Mouse (Mus musculus) splenic B cell, adult 2 months (primary cell): ENCODE measurements at regions not wholly inside any gene's neighbourhood (a gene's known extent, or its start where the extent isn't known, plus 50 kb on each side); places are given as distances from the start of the nearest gene placed in this dataset.

ENCODE experiments used
- DNase-seq: peaks from one replicate; pipeline ENCODE4 v3.0.0-alpha.2; 2011; ENCODE audit warnings: low read depth, low spot score
- H3K27me3 ChIP-seq: 2 replicates; pipeline ENCODE4 v1.6.1; 2012; ENCODE audit warnings: mild to moderate bottlenecking, low read length, moderate library complexity, mixed read lengths; ENCODE audit not compliant: control insufficient read depth, poor library complexity, insufficient read depth, severe bottlenecking
- H3K36me3 ChIP-seq: 2 replicates; pipeline ENCODE4 v1.6.1; 2012; ENCODE audit warnings: mild to moderate bottlenecking, low read length, moderate library complexity, mixed read lengths; ENCODE audit not compliant: control insufficient read depth, poor library complexity, insufficient read depth, severe bottlenecking

- Histone ChIP-seq H3K27me3 (no peaks in the 10 kb centered on the region), H3K36me3 (no peaks in the 10 kb centered on the region)
- no peak for DNase-seq
These were observed 246.4 kb upstream of the Hs6st1 start for GRCm38 (mm10) chr1:35821791-35822190.

- peak; percentile 43 for DNase-seq
- Histone ChIP-seq H3K27me3 (no peaks in the 10 kb centered on the region), H3K36me3 (no peaks in the 10 kb centered on the region)
These were observed 245.6 kb upstream of the Hs6st1 start for GRCm38 (mm10) chr1:35822376-35823202.

- Histone ChIP-seq H3K36me3 (no peaks in the 10 kb centered on the region), H3K27me3 (no peaks in the 10 kb centered on the region)
- no peak for DNase-seq
These were observed 244.7 kb upstream of the Hs6st1 start for GRCm38 (mm10) chr1:35823496-35823895.

- DNase-seq = no peak
- H3K36me3 ChIP-seq = no peaks in the 10 kb centered on the region
- no peaks in the 10 kb centered on the region for H3K27me3 ChIP-seq
These were observed 244.0 kb upstream of the Hs6st1 start for GRCm38 (mm10) chr1:35823981-35824880.

GRCm38 (mm10) chr1:35825531-35825966, 242.7 kb upstream of the Hs6st1 start:
- Histone ChIP-seq H3K36me3 (no peaks in the 10 kb centered on the region), H3K27me3 (no peaks in the 10 kb centered on the region)
- DNase-seq = no peak

- peak; percentile 30 for DNase-seq
- Histone ChIP-seq H3K27me3 (no peaks in the 10 kb centered on the region), H3K36me3 (no peaks in the 10 kb centered on the region)
These were observed 241.6 kb upstream of the Hs6st1 start for GRCm38 (mm10) chr1:35826575-35827114.

- Histone ChIP-seq H3K36me3 (no peaks in the 10 kb centered on the region), H3K27me3 (no peaks in the 10 kb centered on the region)
- no peak for DNase-seq
These were observed 240.7 kb upstream of the Hs6st1 start for GRCm38 (mm10) chr1:35827471-35827870.

GRCm38 (mm10) chr1:35834180-35834579, 234.0 kb upstream of the Hs6st1 start:
- Histone ChIP-seq H3K27me3 (no peaks in the 10 kb centered on the region), H3K36me3 (no peaks in the 10 kb centered on the region)
- DNase-seq = no peak

GRCm38 (mm10) chr1:35836552-35836951, 231.6 kb upstream of the Hs6st1 start:
- no peaks in the 10 kb centered on the region for H3K36me3 ChIP-seq
- no peaks in the 10 kb centered on the region for H3K27me3 ChIP-seq
- DNase-seq = no peak

- no peaks in the 10 kb centered on the region for H3K36me3 ChIP-seq
- DNase-seq = no peak
- H3K27me3 ChIP-seq = no peaks in the 10 kb centered on the region
These were observed 229.6 kb upstream of the Hs6st1 start for GRCm38 (mm10) chr1:35838625-35839024.

GRCm38 (mm10) chr1:35839446-35839845, 228.8 kb upstream of the Hs6st1 start:
- no peaks in the 10 kb centered on the region for H3K36me3 ChIP-seq
- peak; percentile 71 for DNase-seq
- no peaks in the 10 kb centered on the region for H3K27me3 ChIP-seq

GRCm38 (mm10) chr1:35841626-35842025, 226.6 kb upstream of the Hs6st1 start:
- DNase-seq = no peak
- Histone ChIP-seq H3K36me3 (no peaks in the 10 kb centered on the region), H3K27me3 (no peaks in the 10 kb centered on the region)

GRCm38 (mm10) chr1:35842707-35843106, 225.5 kb upstream of the Hs6st1 start:
- no peak for DNase-seq

GRCm38 (mm10) chr1:35843566-35843965, 224.6 kb upstream of the Hs6st1 start:
- no peaks in the 10 kb centered on the region for H3K36me3 ChIP-seq

More at GRCm38 (mm10) chr1:35842707-35843106, 225.5 kb upstream of the Hs6st1 start:
- Histone ChIP-seq H3K27me3 (no peaks in the 10 kb centered on the region), H3K36me3 (no peaks in the 10 kb centered on the region)

More at GRCm38 (mm10) chr1:35843566-35843965, 224.6 kb upstream of the Hs6st1 start:
- no peak for DNase-seq
- H3K27me3 ChIP-seq = no peaks in the 10 kb centered on the region
